Mouse (Mus musculus) right cerebral cortex, postnatal 36 days (tissue): ENCODE data around the gene Gm3043.
"Not testable (repeated sequence)": the region's sequence is repeated elsewhere in the genome, so short reads cannot be mapped to it uniquely, and the experiment has no call there.

ENCODE experiments used
- DNase-seq, 2 experiments: peaks; one replicate each; pipeline ENCODE4 v3.0.0; 2022; ENCODE audit warnings: low spot score in 2 of 2, mixed read lengths in 1 of 2

The Gm3043 gene

GRCm38 (mm10) chr14:3688483-3688882, at the start of gene Gm3043:
TSS of gene Gm3043 (plus strand) at chr14:3688783.
- not testable (repeated sequence) for DNase-seq

GRCm38 (mm10) chr14:3651730-3652129, 36.9 kb upstream of the Gm3043 start, which contains the start of gene Gm3020:
TSS of gene Gm3020 (plus strand) at chr14:3652030.
- not testable (repeated sequence) for DNase-seq
